Mouse (Mus musculus) myocyte (in vitro differentiated cells): ENCODE data around the gene Ptpa.

ENCODE experiments used
- POLR2A ChIP-seq: IDR thresholded peaks from one replicate; pipeline ENCODE4 v1.6.1; 2011; ENCODE audit warnings: low read depth, mild to moderate bottlenecking, control low read depth, moderate library complexity; ENCODE audit not compliant: insufficient read length
- TCF12 ChIP-seq: IDR thresholded peaks from one replicate; pipeline ENCODE4 v1.6.1; 2011; ENCODE audit warnings: mild to moderate bottlenecking, control low read depth; ENCODE audit not compliant: poor library complexity, insufficient read depth, severe bottlenecking
- USF1 ChIP-seq: IDR thresholded peaks from one replicate; pipeline ENCODE4 v1.6.1; 2011; ENCODE audit warnings: low read depth, mild to moderate bottlenecking, control low read depth, moderate library complexity

GRCm38 (mm10) chr2:30414681-30415080 lies 1.2 kb upstream of the Ptpa start:
- no peak for TF ChIP-seq POLR2A
- no peak for TF ChIP-seq USF1
- TF ChIP-seq TCF12 = no peak
